Mouse (Mus musculus) CD4-positive helper T cell, adult 2 months (primary cell): ENCODE measurements around the gene Lpin2.

Experiments
- DNase-seq: peaks from one replicate; pipeline ENCODE4 v3.0.0-alpha.2; 2012; ENCODE audit warnings: low read depth, missing footprints, low spot score

Gene Lpin2

GRCm38 (mm10) chr17:71230108-71230709 is 47.8 kb downstream of the Lpin2 start:
- peak; percentile 12 for DNase-seq

DNA sequence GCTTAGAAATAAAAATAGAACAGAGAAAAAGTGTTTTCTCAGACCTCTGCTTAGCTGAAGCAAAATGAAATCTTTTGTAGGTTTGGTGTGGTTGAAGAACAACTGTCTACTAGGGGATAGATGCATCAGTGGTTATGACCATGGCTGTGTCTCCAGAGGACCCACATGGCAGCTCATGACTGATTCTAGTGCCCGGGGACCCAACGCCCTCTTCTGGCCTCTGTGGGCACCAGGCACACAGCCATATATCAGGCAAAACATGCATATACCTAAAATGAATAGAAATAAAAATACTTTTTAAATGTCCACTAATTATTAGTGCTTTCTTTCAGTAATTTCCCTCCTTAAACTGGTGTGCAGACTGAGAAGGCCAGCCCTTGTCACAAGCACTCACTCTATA is 49.6 kb downstream of the Lpin2 start:
- no peak for DNase-seq

GRCm38 (mm10) chr17:71233210-71233609 is 50.9 kb downstream of the Lpin2 start:
- no peak for DNase-seq

DNA sequence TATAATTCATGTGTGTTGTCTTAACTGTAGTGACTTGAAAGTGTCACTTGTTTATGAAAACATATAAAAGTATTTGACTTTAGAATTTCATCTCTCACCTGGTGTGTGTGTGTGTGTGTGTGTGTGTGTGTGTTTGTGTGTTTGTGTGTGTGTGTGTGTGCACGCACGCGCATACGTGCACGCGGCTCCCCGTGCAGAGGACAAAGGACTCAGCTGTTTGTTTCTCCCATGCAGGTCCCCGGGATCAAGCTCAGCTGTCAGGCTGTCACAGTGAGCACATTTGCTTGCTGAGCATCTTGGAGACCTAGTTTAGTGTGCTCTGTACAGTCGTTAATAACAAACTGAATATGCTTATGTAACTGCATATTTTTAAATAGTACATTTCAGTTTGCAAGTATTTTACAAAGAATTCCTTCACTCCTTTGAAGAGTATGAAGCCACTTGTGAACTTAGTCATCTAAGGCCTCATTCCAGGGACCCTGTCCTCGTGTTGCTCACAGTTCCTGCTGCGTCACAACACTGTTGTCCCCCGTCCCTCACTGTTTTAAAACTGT is 51.8 kb downstream of the Lpin2 start:
- no peak for DNase-seq

- no peak for DNase-seq
Measured at GRCm38 (mm10) chr17:71235229-71235958, 53.0 kb downstream of the Lpin2 start.

DNA sequence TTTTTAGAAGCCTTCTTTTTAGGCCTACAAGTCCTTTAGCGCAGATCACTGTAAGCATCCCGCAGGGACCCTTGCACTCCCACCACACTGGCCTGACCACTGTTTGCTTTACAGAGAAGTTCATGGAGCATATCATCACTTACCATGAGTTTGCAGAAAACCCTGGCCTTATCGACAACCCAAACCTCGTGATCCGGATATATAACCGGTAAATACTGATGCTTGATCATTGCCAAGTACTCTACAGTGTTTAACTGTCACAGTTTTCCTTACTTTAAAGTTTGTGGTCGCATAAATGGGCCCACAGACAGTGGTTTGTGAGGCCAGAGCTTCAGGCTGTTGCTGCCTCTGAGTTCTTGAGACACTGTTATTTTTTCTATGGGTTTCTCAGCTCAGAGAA is 56.1 kb downstream of the Lpin2 start:
- no peak for DNase-seq

- DNase-seq = no peak
Measured at GRCm38 (mm10) chr17:71240811-71241210, 58.5 kb downstream of the Lpin2 start.

GRCm38 (mm10) chr17:71242666-71243065 is 60.3 kb downstream of the Lpin2 start:
- DNase-seq = no peak

GRCm38 (mm10) chr17:71245133-71245532 is 62.8 kb downstream of the Lpin2 start:
- DNase-seq = no peak

- no peak for DNase-seq
Measured at GRCm38 (mm10) chr17:71246022-71246421, 63.7 kb downstream of the Lpin2 start.

- no peak for DNase-seq
Measured at GRCm38 (mm10) chr17:71248963-71249362, 66.6 kb downstream of the Lpin2 start.

GRCm38 (mm10) chr17:71250046-71250445 is 67.7 kb downstream of the Lpin2 start:
- DNase-seq = no peak

GRCm38 (mm10) chr17:71250819-71251600 is 68.7 kb downstream of the Lpin2 start:
- no peak for DNase-seq

GRCm38 (mm10) chr17:71251601-71252001 is 69.2 kb downstream of the Lpin2 start:
- no peak for DNase-seq

DNA sequence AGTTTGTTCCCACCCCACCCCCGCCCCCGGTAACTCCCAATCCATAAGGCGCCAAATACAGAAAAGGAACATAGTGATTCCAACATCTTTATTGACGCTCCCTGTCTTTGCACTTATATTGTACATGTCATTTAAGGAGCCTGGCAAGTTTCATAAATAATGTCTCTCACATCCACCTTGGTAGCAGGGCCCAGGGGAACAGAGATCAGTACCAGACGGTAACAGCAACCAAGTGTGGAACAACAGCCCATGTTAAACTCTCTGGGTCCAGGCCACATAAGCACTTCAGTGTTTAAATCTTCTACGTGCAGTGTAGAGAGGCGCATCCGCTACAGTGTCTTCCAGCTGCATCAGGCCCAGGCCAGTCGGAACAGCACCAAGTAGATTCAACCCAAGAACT is 69.7 kb downstream of the Lpin2 start:
- DNase-seq = no peak

- DNase-seq = no peak
Measured at GRCm38 (mm10) chr17:71253391-71253790, 71.0 kb downstream of the Lpin2 start.

- no peak for DNase-seq
Measured at GRCm38 (mm10) chr17:71254106-71254505, 71.7 kb downstream of the Lpin2 start.

DNA sequence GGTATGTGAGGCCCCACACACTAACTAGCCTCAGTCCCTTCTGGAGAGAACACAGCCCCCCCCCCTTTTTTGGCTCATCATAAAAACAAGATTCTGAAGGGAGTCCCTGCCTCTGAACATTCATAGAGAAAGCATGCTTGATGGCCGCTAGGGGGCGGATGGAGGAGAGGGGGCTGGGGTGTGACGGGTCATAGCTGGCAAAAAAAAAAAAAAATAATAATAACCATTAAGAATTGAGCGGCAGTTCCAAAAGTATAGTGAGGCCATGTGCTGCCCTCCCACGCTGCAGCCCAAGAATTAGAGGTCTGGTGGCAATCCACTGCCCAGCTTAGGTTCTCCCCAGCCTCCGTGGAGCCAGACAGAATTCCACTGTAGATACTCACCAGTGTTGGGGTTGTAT is 72.4 kb downstream of the Lpin2 start:
- DNase-seq = peak; percentile 23

DNA sequence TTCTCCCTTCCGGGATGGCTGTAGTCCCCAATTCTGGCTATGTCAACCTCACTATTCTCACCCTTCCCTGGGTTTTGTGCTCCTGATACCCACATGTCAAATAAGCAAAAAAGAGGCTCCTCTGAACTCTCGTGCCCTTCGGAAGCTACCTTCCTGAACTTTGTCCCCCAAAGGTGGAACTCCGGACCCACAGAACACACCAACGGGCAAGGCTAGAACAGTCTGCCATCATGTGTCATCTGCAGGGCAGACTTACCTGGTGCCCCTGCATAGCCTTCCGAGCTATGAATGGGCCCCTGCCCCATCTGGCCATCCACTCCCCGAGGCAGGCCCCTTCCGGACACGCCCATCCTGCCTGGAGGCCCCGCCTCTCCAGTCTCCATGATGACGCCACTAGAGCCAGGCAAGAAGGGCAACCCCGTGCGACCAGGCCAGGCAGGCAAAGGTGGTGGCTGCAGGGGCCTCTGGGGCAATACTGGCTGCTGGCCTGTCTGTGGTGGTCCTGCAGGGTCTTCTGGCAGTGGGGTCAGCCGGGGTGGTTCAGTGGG is 73.8 kb downstream of the Lpin2 start:
- no peak for DNase-seq

GRCm38 (mm10) chr17:71256806-71257536 is 74.6 kb downstream of the Lpin2 start:
- no peak for DNase-seq

GRCm38 (mm10) chr17:71259727-71260126 is 77.4 kb downstream of the Lpin2 start:
- no peak for DNase-seq
